Mouse (Mus musculus) adrenal gland, postnatal 4 days (tissue): ENCODE results near the gene Synrg. TPM values are rescaled to one million over a fixed set of nuclear protein-coding genes. Genes with fewer than 3 reads are reported as not detected.

Source experiments
- DNase-seq, 2 experiments: peaks; one replicate each; pipeline ENCODE4 v3.0.0; 2021 to 2022; ENCODE audit warnings: low spot score in 2 of 2, mixed read lengths in 2 of 2
- long read RNA-seq, 2 experiments: library from polyadenylated mRNA; stranded (forward); transcript quantifications; one replicate each; pipeline ENCODE4 v2.0.0; 2021
- total RNA-seq, 2 experiments: library from RNA; stranded (reverse); gene quantifications; 2 replicates each; pipeline ENCODE4 v1.2.3; 2021

Synrg gene
- total RNA-seq = 10 to 100 TPM; 40.6 to 46.0 TPM
- long read RNA-seq, experiment 1, partial matches to known transcripts = 1 of 10 reads
- long read RNA-seq, experiment 1, other reads (novel, unspliced or antisense) = 7 of 10 reads
- long read RNA-seq, experiment 2, partial matches to known transcripts = 8 of 20 reads
- long read RNA-seq, experiment 2, other reads (novel, unspliced or antisense) = 11 of 20 reads

DNA sequence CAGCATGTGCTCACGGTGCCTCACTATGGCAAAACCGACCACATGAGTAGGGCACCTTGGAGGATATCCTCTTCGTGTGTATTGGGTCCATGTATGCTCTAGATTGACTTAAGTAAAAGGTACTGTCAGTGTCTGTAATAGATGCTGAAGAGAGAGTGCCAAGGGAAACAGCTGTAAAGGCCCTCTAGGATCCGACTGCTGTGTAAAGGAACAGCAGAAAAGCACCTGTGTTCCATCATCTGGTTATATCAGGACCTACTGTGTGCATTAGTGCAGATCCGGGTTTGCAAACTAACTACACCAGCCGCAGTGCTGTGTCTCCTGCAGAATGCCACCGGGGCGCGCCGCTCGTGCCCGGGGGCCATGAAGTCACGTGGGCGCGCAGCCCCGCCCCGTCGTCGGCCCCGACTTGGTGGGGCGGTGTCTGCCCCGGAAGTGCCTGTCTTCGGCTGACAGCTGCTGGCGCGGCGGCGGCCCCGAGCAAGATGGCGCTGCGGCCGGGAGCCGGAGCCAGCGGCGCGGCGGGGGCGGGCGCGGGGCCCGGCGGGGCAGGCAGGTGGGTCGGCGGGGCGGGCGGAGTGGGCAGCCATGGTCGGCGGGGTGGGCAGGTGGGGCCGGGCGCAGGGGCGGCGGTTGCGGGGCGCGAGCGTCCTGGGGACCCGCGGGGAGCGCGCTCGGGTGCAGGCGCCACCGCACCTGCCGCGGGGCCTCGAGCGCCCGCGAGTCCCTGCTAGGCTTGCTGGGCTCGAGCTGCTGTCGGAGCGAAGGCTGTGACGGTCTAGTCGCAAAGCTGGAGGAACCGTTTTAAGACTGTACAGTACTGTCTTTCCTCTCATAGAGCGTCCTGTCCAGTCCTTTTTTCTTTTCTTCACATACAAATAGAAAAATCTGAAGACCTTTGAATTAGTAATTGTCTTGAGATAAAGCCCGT lies at the start of gene Synrg:
Gene Synrg, plus strand, starts transcription at position 438 of the 931 bp plus-strand sequence.
- DNase-seq = peak; percentile 79 to 83

DNA sequence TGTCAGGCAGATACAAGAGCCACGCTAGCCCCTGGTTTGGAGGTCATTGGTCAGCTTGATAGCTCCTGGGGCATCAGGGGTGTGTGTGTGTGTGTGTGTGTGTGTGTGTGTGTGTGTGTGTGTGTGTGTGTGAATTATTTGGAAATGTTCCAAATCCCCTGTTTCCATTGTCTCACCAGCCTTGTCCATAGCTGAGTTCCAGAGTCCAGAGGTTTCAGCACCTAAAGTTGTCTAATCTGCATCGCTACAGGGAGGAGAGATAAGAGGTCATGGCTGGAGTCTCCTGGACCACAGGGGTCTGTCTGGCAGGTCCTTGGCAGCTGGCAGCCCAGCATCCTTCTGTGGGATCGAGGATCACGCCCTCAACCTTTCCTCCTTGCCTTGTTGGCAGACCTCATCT lies 49.7 kb upstream of the Synrg start:
- DNase-seq = no peak

- DNase-seq = no peak
Observed at GRCm38 (mm10) chr11:83922600-83922999, 41.6 kb upstream of the Synrg start.

DNA sequence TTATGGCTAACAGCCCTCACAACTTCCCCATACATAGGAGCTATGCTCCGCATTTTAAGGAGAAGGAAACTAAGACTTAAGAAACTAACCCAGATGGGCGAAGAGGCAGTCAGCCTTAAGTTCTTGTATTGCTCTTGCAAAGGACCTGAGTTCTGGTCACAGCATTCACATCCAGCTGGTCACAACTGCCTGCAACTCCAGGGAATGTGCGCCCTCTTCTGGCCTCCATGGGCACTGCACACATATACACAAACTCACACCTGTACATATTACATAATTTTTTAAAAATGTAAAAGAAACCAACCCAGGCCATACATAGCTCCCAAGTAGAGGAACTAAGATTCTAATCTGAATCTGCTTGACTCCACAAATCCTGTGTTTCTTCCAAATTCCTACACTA lies 37.1 kb upstream of the Synrg start:
- DNase-seq = no peak

DNA sequence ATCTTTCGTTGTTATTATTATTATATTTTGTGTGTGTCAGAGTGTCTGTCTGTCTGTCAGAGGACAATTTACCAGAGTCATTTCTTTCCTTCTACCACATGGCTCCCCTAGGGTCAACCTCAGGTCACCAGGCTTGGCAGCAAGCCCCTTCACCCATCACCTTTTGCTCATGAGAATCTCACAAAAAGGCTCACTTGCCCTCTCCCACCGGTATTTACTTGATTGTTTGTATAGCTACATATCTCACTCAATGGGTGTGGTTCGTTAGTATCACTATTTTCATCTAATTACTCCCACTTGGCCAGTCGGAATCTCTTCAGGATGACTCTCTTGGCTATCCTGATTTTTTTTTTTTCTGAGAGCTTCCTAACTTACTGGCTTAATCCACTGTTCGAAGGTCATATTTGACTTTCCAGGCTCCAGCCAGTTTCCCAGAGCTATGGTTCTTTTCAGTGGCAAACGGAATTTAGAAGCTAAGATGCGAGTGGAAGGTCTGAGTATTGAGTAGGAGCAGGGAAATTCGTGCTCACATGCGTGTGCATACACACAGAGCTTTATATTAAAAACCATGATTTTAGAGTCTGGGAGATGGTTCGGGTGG lies 31.6 kb upstream of the Synrg start:
- no peak for DNase-seq

DNA sequence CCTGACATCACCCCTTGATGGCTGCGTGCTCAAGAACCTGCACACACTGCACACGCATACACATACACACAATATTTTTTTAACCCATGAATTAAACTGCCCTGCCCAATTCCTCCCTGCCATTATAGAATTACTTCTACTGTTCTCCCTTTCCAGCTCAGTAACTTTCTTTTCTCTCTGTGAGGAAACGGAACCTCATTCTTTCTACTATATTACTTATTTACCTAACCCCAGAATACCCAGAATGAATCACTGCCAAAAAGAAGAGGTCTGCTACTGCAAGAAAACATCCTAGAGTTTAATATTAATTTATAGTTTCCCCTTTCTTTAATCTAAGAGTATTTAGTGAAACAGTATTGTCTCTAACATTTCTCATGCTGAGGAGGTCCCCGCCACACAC lies 30.9 kb upstream of the Synrg start:
- no peak for DNase-seq

GRCm38 (mm10) chr11:83935986-83936665 lies 28.1 kb upstream of the Synrg start:
- peak; percentile 27 to 62 for DNase-seq

DNA sequence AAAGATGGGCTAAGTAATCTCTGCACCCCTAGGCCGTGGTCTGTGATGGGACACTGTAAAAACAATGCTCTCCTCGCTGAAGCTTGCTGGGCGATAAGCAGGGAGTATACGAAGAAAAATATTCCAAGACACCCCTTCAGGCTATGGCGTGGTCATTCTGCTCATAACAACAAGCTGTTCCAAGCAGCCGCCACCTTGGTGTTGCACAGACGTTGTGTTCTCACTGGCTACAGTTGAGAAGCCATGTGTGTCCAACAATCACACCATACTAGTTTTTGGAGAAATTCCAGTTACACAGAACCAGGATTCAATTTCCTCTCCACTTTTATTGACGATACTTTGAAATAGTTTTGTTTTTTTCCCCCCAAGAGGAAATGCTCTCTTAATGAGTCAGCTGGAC lies 25.7 kb upstream of the Synrg start:
- DNase-seq = no peak

- DNase-seq = peak; percentile 61 to 63
Observed at GRCm38 (mm10) chr11:83941950-83942840, 22.0 kb upstream of the Synrg start, which contains the start of gene Ddx52. Gene Ddx52, plus strand, starts transcription at chr11:83942062.

- no peak for DNase-seq
Observed at GRCm38 (mm10) chr11:83956822-83957221, 7.4 kb upstream of the Synrg start.

DNA sequence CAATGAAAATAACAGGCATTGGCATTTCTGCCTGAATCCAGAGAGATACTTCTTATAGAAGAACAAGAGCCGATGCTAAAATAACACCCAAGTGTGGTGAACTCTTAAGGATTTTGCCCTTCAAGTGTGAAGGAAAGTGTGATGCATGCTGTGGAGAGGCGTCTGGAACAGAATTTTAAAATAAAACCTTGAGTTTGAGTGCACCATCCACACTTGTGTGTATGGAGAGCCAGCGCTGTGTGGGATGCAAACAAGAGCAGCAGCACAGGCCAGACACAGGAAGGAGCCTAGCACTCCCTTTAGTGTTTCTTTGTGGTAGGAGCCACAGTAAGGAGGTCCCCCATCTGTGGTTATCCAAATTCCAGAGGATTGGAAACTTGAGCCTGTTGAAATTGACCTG lies 2.2 kb upstream of the Synrg start:
- no peak for DNase-seq

GRCm38 (mm10) chr11:83967436-83968204 lies 3.4 kb downstream of the Synrg start:
- no peak for DNase-seq

DNA sequence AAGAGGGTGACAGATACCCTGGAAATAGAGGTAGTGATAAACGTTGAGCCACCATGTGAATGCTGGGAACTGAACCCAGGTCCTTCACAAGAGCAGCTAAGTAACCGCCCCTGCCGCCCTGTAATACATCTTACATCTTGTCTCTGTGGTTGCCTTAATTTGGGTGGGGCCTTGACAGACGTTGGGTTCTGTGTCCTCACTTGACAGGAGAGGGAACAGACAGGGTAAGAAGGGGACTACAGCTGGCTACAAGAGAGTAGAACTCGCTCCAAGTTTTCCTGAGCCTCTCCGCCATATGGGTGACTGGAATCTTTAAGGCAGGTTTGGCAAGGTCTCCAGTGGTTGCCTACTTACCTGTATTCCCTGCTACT lies 4.0 kb downstream of the Synrg start:
- DNase-seq = no peak

- no peak for DNase-seq
Observed at GRCm38 (mm10) chr11:83969040-83969439, 4.8 kb downstream of the Synrg start.

DNA sequence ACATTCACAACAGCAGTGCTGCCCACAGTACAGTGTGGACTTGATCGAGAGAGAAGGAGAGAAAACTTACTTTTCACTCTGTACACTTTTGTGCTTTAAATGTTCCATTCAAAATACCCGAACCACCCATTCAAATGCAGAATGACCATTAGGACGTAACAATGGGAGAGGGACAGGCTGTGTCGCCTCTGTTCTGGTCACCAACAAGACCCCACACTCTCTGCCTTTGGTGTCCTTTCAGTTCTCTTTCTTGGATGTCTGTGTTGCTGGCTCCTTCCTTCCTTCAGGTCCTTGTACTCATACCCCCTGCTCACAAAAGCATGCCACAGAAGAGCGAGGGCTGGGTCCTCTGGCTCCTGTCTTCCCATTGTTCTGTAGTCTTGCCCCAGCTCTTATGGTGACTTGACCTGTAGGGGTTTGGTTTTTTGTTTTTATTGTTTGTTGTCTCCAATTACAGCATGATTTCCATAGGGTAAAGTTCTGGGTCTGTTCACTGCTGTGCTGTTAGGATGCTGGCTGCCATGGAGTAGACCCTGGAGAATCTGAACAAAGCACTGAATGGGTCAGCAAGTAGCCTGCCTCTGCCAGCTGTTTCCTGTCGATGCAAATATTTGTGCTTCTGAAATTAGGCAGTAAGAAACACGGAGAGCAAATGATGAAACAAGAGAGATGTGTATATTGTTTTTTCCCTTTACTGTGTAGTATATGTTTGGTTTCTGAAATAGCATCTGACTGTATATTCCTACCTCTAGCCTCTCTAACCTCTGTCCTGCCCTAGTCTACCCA lies 10.5 kb downstream of the Synrg start:
- no peak for DNase-seq

DNA sequence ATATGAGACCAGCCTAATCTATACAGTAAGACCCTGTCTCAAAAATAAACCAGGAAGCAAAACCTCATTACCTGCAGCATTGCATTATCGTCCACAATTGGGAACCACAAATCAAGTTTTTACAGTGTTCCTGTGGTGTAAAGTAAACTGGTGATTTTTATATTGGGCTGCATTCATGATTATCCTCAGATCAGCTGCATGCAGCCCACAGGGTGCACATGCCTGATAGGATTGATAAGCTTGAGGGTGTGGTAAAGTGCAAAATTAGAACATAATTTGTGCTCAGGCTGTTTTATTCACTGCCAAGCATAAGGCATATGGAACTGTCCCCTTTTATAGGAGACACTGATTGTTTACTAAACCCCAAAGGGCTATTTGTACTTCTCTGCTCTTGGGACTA lies 11.3 kb downstream of the Synrg start:
- no peak for DNase-seq

DNA sequence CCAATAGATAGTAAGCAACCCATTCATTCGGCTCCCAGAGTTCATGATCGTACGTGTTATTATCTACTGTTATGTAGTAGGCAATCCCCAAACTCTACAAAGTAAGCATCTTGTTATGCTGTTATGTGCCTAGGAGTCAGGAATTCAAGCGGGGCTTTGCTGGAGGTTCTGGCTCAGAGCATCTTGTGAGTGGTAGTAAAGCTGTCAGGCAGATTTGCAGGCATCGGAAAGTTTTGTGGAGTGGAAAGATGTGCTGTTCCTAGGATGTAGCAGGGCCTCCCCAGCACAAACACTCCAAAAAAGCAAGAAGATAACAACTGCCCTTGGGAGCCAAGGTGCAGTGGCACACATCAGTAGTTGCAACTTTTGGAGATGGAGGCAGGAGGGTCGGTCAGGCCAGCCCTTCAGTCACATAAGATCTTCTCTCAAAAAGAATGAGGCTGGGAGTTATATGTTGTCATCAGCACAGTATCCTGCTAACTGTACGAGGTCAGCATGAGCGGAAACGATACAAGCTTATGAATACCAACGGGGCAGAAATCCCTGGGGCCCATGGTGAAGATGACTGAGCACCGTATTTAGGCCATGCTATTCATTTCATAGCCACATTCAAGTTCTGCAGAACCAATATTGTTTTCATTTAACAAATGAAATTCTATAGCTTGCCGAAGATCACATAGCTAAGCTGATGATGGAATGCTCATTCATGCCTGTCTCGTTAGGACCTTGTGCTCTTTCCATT lies 12.2 kb downstream of the Synrg start:
- no peak for DNase-seq

GRCm38 (mm10) chr11:83977810-83978209 lies 13.6 kb downstream of the Synrg start:
- no peak for DNase-seq
